ENCODE assay signal across 9 mouse cellular contexts in genomic region chr15:91192223-91192598, GRCm38 (mm10). TPM values are rescaled to one million over a fixed set of nuclear protein-coding genes. Genes with fewer than 3 reads are reported as not detected.
DNase-seq lines count a peak whose midpoint lies in the region; ATAC-seq and TF ChIP-seq lines count a peak whose summit lies in the region.
"Had no signal": no experiment of that assay in that cellular context is flagged by ENCODE, and none has a peak within 500 bp of the region (broad histone marks: within the 10 kb centered on the region; RNA-seq: fewer than 3 reads in every experiment).

No protein-coding gene starts in this region.

- ATAC-seq in heart, embryonic 15.5 days (replicated peaks; ENCODE audit: insufficient number of reproducible peaks, insufficient read depth, low FRiP score, low read depth): no peak
- peak; percentile 41; the same call in 1 of the 2 replicates for ATAC-seq in hindbrain, embryonic 16.5 days
- ATAC-seq in midbrain, embryonic 12.5 days (ENCODE audit: low FRiP score, low read depth): peak; percentile 44; the same call in 1 of the 2 replicates

- intact Hi-C loops in heart, postnatal 36 days (cut with DNase I): loop anchor here (5.0 kb wide), 1 partner anchor 200 kb away; no protein-coding TSS in a partner anchor

- 12% methylated on average over 7 of the region's 7 CpGs for WGBS in heart, embryonic 15.5 days
- WGBS in hindbrain, embryonic 16.5 days: 11% methylated on average over 7 of the region's 7 CpGs
- 10% methylated on average over 7 of the region's 7 CpGs for WGBS in midbrain, embryonic 12.5 days
- WGBS in thymus, adult 2 months: 17% methylated on average over 7 of the region's 7 CpGs

- H3K27me3 ChIP-seq in heart, embryonic 15.5 days: no peaks in the 10 kb centered on the region
- H3K27me3 ChIP-seq in hindbrain, embryonic 16.5 days (replicated peaks; ENCODE audit: control insufficient read depth, insufficient read depth, low read length): no peaks in the 10 kb centered on the region
- no peaks in the 10 kb centered on the region for H3K27me3 ChIP-seq in midbrain, embryonic 12.5 days
- 0 out of 2 replicates have a peak, but pooled peaks cover 2% of the 10 kb centered on the region for H3K27me3 ChIP-seq in thymus, adult 2 months (ENCODE audit: control insufficient read depth, insufficient read depth, low read length)

- TF ChIP-seq CTCF in cortical plate, adult 2 months (IDR thresholded peaks at IDR 0.05; ENCODE audit: extremely low read depth, insufficient read depth, low read length): no peak
- no peak for TF ChIP-seq CTCF in thymus, adult 2 months (IDR thresholded peaks at IDR 0.05; ENCODE audit: borderline replicate concordance, control insufficient read depth, extremely low read depth, insufficient read depth, low read length, poor library complexity)

- H3K9me3 ChIP-seq in heart, embryonic 15.5 days (replicated peaks): no peaks in the 10 kb centered on the region
- no peaks in the 10 kb centered on the region for H3K9me3 ChIP-seq in hindbrain, embryonic 16.5 days (ENCODE audit: control insufficient read depth, low read length)
- H3K9me3 ChIP-seq in midbrain, embryonic 12.5 days: no peaks in the 10 kb centered on the region

- peak overlapping the region; percentile 52 for H3K4me3 ChIP-seq in heart, embryonic 15.5 days
- peak overlapping the region; percentile 46 for H3K4me3 ChIP-seq in cortical plate, adult 2 months (ENCODE audit: insufficient read depth, low read length)
- H3K4me3 ChIP-seq in hindbrain, embryonic 16.5 days (ENCODE audit: low read length): peak overlapping the region; percentile 56
- peak overlapping the region; percentile 52 for H3K4me3 ChIP-seq in midbrain, embryonic 12.5 days
- H3K4me3 ChIP-seq in thymus, adult 2 months (ENCODE audit: control insufficient read depth, insufficient read depth, low read length): no peak overlapping the region

- peak overlapping the region; percentile 69 for H3K27ac ChIP-seq in heart, embryonic 15.5 days
- H3K27ac ChIP-seq in cortical plate, adult 2 months (ENCODE audit: insufficient read depth, low read length): no peak overlapping the region
- peak overlapping the region; percentile 86 for H3K27ac ChIP-seq in hindbrain, embryonic 16.5 days (ENCODE audit: low read depth, low read length)
- peak overlapping the region; percentile 86 for H3K27ac ChIP-seq in midbrain, embryonic 12.5 days (replicated peaks)
- no peak overlapping the region for H3K27ac ChIP-seq in thymus, adult 2 months (ENCODE audit: control insufficient read depth, insufficient read depth, low read length)

- peaks cover 8% of the 10 kb centered on the region for H3K4me1 ChIP-seq in heart, embryonic 15.5 days (replicated peaks)
- no peaks in the 10 kb centered on the region for H3K4me1 ChIP-seq in cortical plate, adult 2 months (ENCODE audit: control insufficient read depth, insufficient read depth, low read length)
- peaks cover 8% of the 10 kb centered on the region for H3K4me1 ChIP-seq in hindbrain, embryonic 16.5 days (ENCODE audit: control insufficient read depth, insufficient read depth, low read depth, low read length)
- peaks cover 9% of the 10 kb centered on the region for H3K4me1 ChIP-seq in midbrain, embryonic 12.5 days
- no peaks in the 10 kb centered on the region for H3K4me1 ChIP-seq in thymus, adult 2 months (replicated peaks; ENCODE audit: control insufficient read depth, insufficient read depth, low read length)

- no peak for TF ChIP-seq POLR2A in cortical plate, adult 2 months (IDR thresholded peaks at IDR 0.05; ENCODE audit: extremely low read depth, insufficient read depth, low read length)
- no peak for TF ChIP-seq POLR2A in thymus, adult 2 months (IDR thresholded peaks at IDR 0.05; ENCODE audit: control insufficient read depth, extremely low read depth, insufficient read depth, low read length, poor library complexity)

- peak overlapping the region; percentile 74 for H3K4me2 ChIP-seq in heart, embryonic 15.5 days
- peak overlapping the region; percentile 86 for H3K4me2 ChIP-seq in hindbrain, embryonic 16.5 days (ENCODE audit: low read length)
- peak overlapping the region; percentile 78 for H3K4me2 ChIP-seq in midbrain, embryonic 12.5 days (replicated peaks)

- H3K36me3 ChIP-seq in heart, embryonic 15.5 days: no peaks in the 10 kb centered on the region
- H3K36me3 ChIP-seq in hindbrain, embryonic 16.5 days (ENCODE audit: control insufficient read depth, insufficient read depth, low read length): no peaks in the 10 kb centered on the region
- H3K36me3 ChIP-seq in midbrain, embryonic 12.5 days: no peaks in the 10 kb centered on the region
- H3K36me3 ChIP-seq in thymus, adult 2 months (ENCODE audit: control insufficient read depth, insufficient read depth, low read length): no peaks in the 10 kb centered on the region

- no peak for DNase-seq in heart, postnatal 36 days
- DNase-seq in thymus, adult 2 months: no peak
- no peak for DNase-seq in MN1 (ENCODE audit: low spot score)
- DNase-seq in layer of hippocampus, adult 18-20 months (ENCODE audit: low spot score in 2 of 2): no peak

- H3K9ac ChIP-seq in heart, embryonic 15.5 days: peak overlapping the region; percentile 36; the same call in 1 of the 2 replicates
- H3K9ac ChIP-seq in hindbrain, embryonic 16.5 days (ENCODE audit: low read depth, low read length): peak overlapping the region; percentile 69
- H3K9ac ChIP-seq in midbrain, embryonic 12.5 days (replicated peaks): peak overlapping the region; percentile 71

RNA-seq across cellular contexts. Expression of gene Abcd2, which starts 0.6 kb away (rescaled TPM):
- 0.55 and 1.0 TPM in 2 replicates for polyA plus RNA-seq in heart, embryonic 15.5 days (2015; fragmentation: Nextera tagmentation; extraction: Ambion mirVana)
- total RNA-seq in heart, postnatal 36 days (2021): 1 to 10 TPM; 5.6 to 6.2 TPM
- polyA plus RNA-seq in cortical plate, adult 2 months (2012; rRNA removed): 20.1 and 21.7 TPM in 2 replicates
- polyA plus RNA-seq in hindbrain, embryonic 16.5 days (2015; fragmentation: Nextera tagmentation; extraction: Ambion mirVana): 8.0 and 8.4 TPM in 2 replicates
- polyA plus RNA-seq in midbrain, embryonic 12.5 days (2016; fragmentation: Nextera tagmentation; extraction: Ambion mirVana): 28.8 and 32.4 TPM in 2 replicates
- polyA plus RNA-seq in thymus, adult 2 months (2012; rRNA removed): 1.8 and 2.3 TPM in 2 replicates
- total RNA-seq in layer of hippocampus, adult 18-20 months (2021): 10 to 100 TPM; 14.5 to 15.1 TPM

RNA-seq across cellular contexts. Expression of gene CN725425, which starts 7.1 kb away (rescaled TPM):
- not detected in 2 replicates for polyA plus RNA-seq in heart, embryonic 15.5 days (2015; fragmentation: Nextera tagmentation; extraction: Ambion mirVana)
- total RNA-seq in heart, postnatal 36 days (2021): under 1 TPM; 0.31 to 0.79 TPM
- polyA plus RNA-seq in cortical plate, adult 2 months (2012; rRNA removed): 0.10 and 0.17 TPM in 2 replicates
- not detected in 2 replicates for polyA plus RNA-seq in hindbrain, embryonic 16.5 days (2015; fragmentation: Nextera tagmentation; extraction: Ambion mirVana)
- polyA plus RNA-seq in midbrain, embryonic 12.5 days (2016; fragmentation: Nextera tagmentation; extraction: Ambion mirVana): not detected in 2 replicates
- polyA plus RNA-seq in thymus, adult 2 months (2012; rRNA removed): not detected in 2 replicates
- not detected for total RNA-seq in layer of hippocampus, adult 18-20 months (2021)
- total RNA-seq: gastrocnemius, postnatal 36 days had no signal

Comparison
In these comparisons a context has a peak if more than half of its experiments do, and no peak if none do; other contexts are left out.
1. H3K27ac ChIP-seq: peak in heart, embryonic 15.5 days (single experiment), hindbrain, embryonic 16.5 days (single experiment) and midbrain, embryonic 12.5 days (single experiment); none in cortical plate, adult 2 months (single experiment) and thymus, adult 2 months (single experiment).
2. Peak in every context shown above with its lines, with median percentiles within 50 percentile points of each other: H3K4me2 ChIP-seq and H3K9ac ChIP-seq.